Mouse (Mus musculus) liver, adult 2 months (tissue): ENCODE results near the gene Entpd3.

Experiments
- CTCF ChIP-seq: fragments of 200-500 bp; IDR thresholded peaks from 2 replicates; pipeline ENCODE4 v1.5.1; 2011; ENCODE audit warnings: low read depth, low read length, control low read depth
- POLR2A ChIP-seq: fragments of 200-500 bp; IDR thresholded peaks from 2 replicates; pipeline ENCODE4 v1.6.1; 2011; ENCODE audit warnings: low read length, control low read depth; ENCODE audit not compliant: insufficient read depth; ENCODE audit errors: extremely low read depth

- TF ChIP-seq CTCF (no peak), POLR2A (no peak)
These were observed 10.7 kb upstream of the Entpd3 start for GRCm38 (mm10) chr9:120528815-120529510.
